Mouse (Mus musculus): ENCODE measurements at regions not wholly inside any gene's neighbourhood (a gene's known extent, or its start where the extent isn't known, plus 50 kb on each side); places are given as distances from the start of the nearest gene placed in this dataset.

- Histone ChIP-seq H3K27me3 (ENCODE audit: control insufficient read depth, insufficient read depth, low read length) (no peaks in the 10 kb centered on the region), H3K27ac (no peak overlapping the region), H3K9ac (ENCODE audit: low read depth, low read length) (no peak overlapping the region), H3K4me1 (ENCODE audit: control insufficient read depth, insufficient read depth, low read length) (no peaks in the 10 kb centered on the region), H3K79me2 (replicated peaks; ENCODE audit: control insufficient read depth, insufficient read depth, low read length) (no peaks in the 10 kb centered on the region), H3K4me3 (no peak overlapping the region), H3K36me3 (ENCODE audit: control insufficient read depth, insufficient read depth, low read length) (no peaks in the 10 kb centered on the region)
- TF ChIP-seq EP300 (IDR thresholded peaks at IDR 0.05; ENCODE audit: insufficient read depth, low read depth, low read length): no peak
- peak; percentile 34 for TF ChIP-seq CTCF (IDR thresholded peaks at IDR 0.05)
- 78% methylated on average over 5 of the region's 5 CpGs for WGBS
- intact Hi-C loops (cut with DNase I): no loop called here
- no peak for DNase-seq
Observed at GRCm38 (mm10) chr6:143329096-143329495, 162.1 kb downstream of the Etnk1 start.

GRCm38 (mm10) chr6:143333493-143333892 is 166.5 kb downstream of the Etnk1 start:
- Histone ChIP-seq H3K36me3 (ENCODE audit: control insufficient read depth, insufficient read depth, low read length) (no peaks in the 10 kb centered on the region), H3K79me2 (replicated peaks; ENCODE audit: control insufficient read depth, insufficient read depth, low read length) (no peaks in the 10 kb centered on the region), H3K27me3 (ENCODE audit: control insufficient read depth, insufficient read depth, low read length) (no peaks in the 10 kb centered on the region), H3K4me3 (no peak overlapping the region), H3K4me1 (ENCODE audit: control insufficient read depth, insufficient read depth, low read length) (no peaks in the 10 kb centered on the region), H3K27ac (no peak overlapping the region), H3K9ac (ENCODE audit: low read depth, low read length) (no peak overlapping the region)
- 81% methylated on average over 8 of the region's 8 CpGs for WGBS
- intact Hi-C loops (cut with DNase I): no loop called here
- no peak for DNase-seq
- TF ChIP-seq EP300 (IDR thresholded peaks at IDR 0.05; ENCODE audit: insufficient read depth, low read depth, low read length) (no peak), CTCF (IDR thresholded peaks at IDR 0.05) (no peak), POLR2A (IDR thresholded peaks at IDR 0.05; ENCODE audit: insufficient read depth, low read depth, low read length) (no peak)

- no peak for DNase-seq
- Histone ChIP-seq H3K27ac (no peak overlapping the region), H3K4me3 (no peak overlapping the region), H3K27me3 (ENCODE audit: control insufficient read depth, insufficient read depth, low read length) (no peaks in the 10 kb centered on the region), H3K79me2 (replicated peaks; ENCODE audit: control insufficient read depth, insufficient read depth, low read length) (no peaks in the 10 kb centered on the region), H3K36me3 (ENCODE audit: control insufficient read depth, insufficient read depth, low read length) (no peaks in the 10 kb centered on the region), H3K4me1 (ENCODE audit: control insufficient read depth, insufficient read depth, low read length) (no peaks in the 10 kb centered on the region), H3K9ac (ENCODE audit: low read depth, low read length) (no peak overlapping the region)
- WGBS: 48% methylated on average over 4 of the region's 4 CpGs
- intact Hi-C loops (cut with DNase I): no loop called here
- TF ChIP-seq CTCF (IDR thresholded peaks at IDR 0.05) (no peak), POLR2A (IDR thresholded peaks at IDR 0.05; ENCODE audit: insufficient read depth, low read depth, low read length) (no peak), EP300 (IDR thresholded peaks at IDR 0.05; ENCODE audit: insufficient read depth, low read depth, low read length) (no peak)
Observed at GRCm38 (mm10) chr6:143336574-143336973, 169.6 kb downstream of the Etnk1 start.

- H3K4me3 ChIP-seq: no peak overlapping the region
- WGBS: 75% methylated on average over 2 of the region's 2 CpGs
- no peaks in the 10 kb centered on the region for H3K4me1 ChIP-seq (ENCODE audit: control insufficient read depth, insufficient read depth, low read length)
- H3K27ac ChIP-seq: no peak overlapping the region
- no peaks in the 10 kb centered on the region for H3K27me3 ChIP-seq (ENCODE audit: control insufficient read depth, insufficient read depth, low read length)
- no peak for DNase-seq
- H3K36me3 ChIP-seq (ENCODE audit: control insufficient read depth, insufficient read depth, low read length): no peaks in the 10 kb centered on the region
- no peaks in the 10 kb centered on the region for H3K79me2 ChIP-seq (replicated peaks; ENCODE audit: control insufficient read depth, insufficient read depth, low read length)
- H3K9ac ChIP-seq (ENCODE audit: low read depth, low read length): no peak overlapping the region
- intact Hi-C loops (cut with DNase I): no loop called here
- TF ChIP-seq CTCF (IDR thresholded peaks at IDR 0.05): no peak
- TF ChIP-seq POLR2A (IDR thresholded peaks at IDR 0.05; ENCODE audit: insufficient read depth, low read depth, low read length): no peak
- no peak for TF ChIP-seq EP300 (IDR thresholded peaks at IDR 0.05; ENCODE audit: insufficient read depth, low read depth, low read length)
Observed at GRCm38 (mm10) chr6:143349000-143349399, 182.0 kb downstream of the Etnk1 start.

GRCm38 (mm10) chr6:143359320-143360032 is 192.5 kb downstream of the Etnk1 start:
- 68% methylated on average over 7 of the region's 7 CpGs for WGBS
- H3K4me1 ChIP-seq (ENCODE audit: control insufficient read depth, insufficient read depth, low read length): peaks cover 3% of the 10 kb centered on the region
- no peak overlapping the region for H3K27ac ChIP-seq
- DNase-seq: no peak
- H3K79me2 ChIP-seq (replicated peaks; ENCODE audit: control insufficient read depth, insufficient read depth, low read length): no peaks in the 10 kb centered on the region
- H3K4me3 ChIP-seq: no peak overlapping the region
- intact Hi-C loops (cut with DNase I): no loop called here
- H3K27me3 ChIP-seq (ENCODE audit: control insufficient read depth, insufficient read depth, low read length): no peaks in the 10 kb centered on the region
- no peaks in the 10 kb centered on the region for H3K36me3 ChIP-seq (ENCODE audit: control insufficient read depth, insufficient read depth, low read length)
- no peak overlapping the region for H3K9ac ChIP-seq (ENCODE audit: low read depth, low read length)
- no peak for TF ChIP-seq EP300 (IDR thresholded peaks at IDR 0.05; ENCODE audit: insufficient read depth, low read depth, low read length)
- TF ChIP-seq POLR2A (IDR thresholded peaks at IDR 0.05; ENCODE audit: insufficient read depth, low read depth, low read length): no peak
- TF ChIP-seq CTCF (IDR thresholded peaks at IDR 0.05): no peak

- H3K27ac ChIP-seq: no peak overlapping the region
- H3K79me2 ChIP-seq (replicated peaks; ENCODE audit: control insufficient read depth, insufficient read depth, low read length): no peaks in the 10 kb centered on the region
- intact Hi-C loops (cut with DNase I): no loop called here
- H3K4me3 ChIP-seq: no peak overlapping the region
- no peaks in the 10 kb centered on the region for H3K27me3 ChIP-seq (ENCODE audit: control insufficient read depth, insufficient read depth, low read length)
- no peaks in the 10 kb centered on the region for H3K36me3 ChIP-seq (ENCODE audit: control insufficient read depth, insufficient read depth, low read length)
- H3K9ac ChIP-seq (ENCODE audit: low read depth, low read length): no peak overlapping the region
- DNase-seq: no peak
- H3K4me1 ChIP-seq (ENCODE audit: control insufficient read depth, insufficient read depth, low read length): peaks cover 3% of the 10 kb centered on the region
- no peak for TF ChIP-seq CTCF (IDR thresholded peaks at IDR 0.05)
- TF ChIP-seq POLR2A (IDR thresholded peaks at IDR 0.05; ENCODE audit: insufficient read depth, low read depth, low read length): no peak
- no peak for TF ChIP-seq EP300 (IDR thresholded peaks at IDR 0.05; ENCODE audit: insufficient read depth, low read depth, low read length)
- 28% methylated on average over 5 of the region's 5 CpGs for WGBS
Observed at GRCm38 (mm10) chr6:143361149-143361725, 194.2 kb downstream of the Etnk1 start.
